Mouse (Mus musculus): ENCODE results near the gene Avpr1b. TPM values are rescaled to one million over a fixed set of nuclear protein-coding genes. Genes with fewer than 3 reads are reported as not detected.
"Not testable (repeated sequence)": the region's sequence is repeated elsewhere in the genome, so short reads cannot be mapped to it uniquely, and the experiment has no call there.

The Avpr1b gene
- polyA plus RNA-seq, 1 experiment from 2014 or later: not detected

DNA sequence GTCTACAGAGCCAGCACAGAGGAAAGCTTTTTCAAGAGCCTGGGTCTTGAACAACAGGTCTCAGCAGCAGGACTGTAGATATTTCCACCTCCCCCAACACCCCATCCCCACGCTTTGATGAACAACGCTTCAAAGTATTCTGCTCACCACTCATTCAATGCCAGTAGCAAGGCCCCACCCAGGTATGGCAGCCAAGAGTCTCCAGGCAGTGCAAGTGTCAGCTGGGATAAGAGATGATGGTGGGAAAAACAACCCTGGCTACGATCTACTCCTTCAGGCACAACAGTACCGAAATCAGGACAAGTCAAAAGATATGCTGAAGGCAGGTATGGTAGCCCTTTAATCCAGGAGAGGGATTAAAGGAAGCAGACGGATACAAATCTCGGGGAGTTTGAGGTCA lies 27.2 kb downstream of the Avpr1b start:
- ATAC-seq (ENCODE audit: low FRiP score, low TSS enrichment) (no peak), DNase-seq (no peak)
- 86% methylated on average over 6 of the region's 6 CpGs for WGBS
- no peak overlapping the region for H3K4me2 ChIP-seq (ENCODE audit: low read length)
- H3K9me3 ChIP-seq (ENCODE audit: control insufficient read depth, low read length): no peaks in the 10 kb centered on the region
- no peak overlapping the region for H3K9ac ChIP-seq (replicated peaks; ENCODE audit: low read length)
- H3K4me3 ChIP-seq (replicated peaks; ENCODE audit: low read depth, low read length): no peak overlapping the region
- H3K27me3 ChIP-seq (ENCODE audit: control insufficient read depth, insufficient read depth, low read length): no peaks in the 10 kb centered on the region
- no peak overlapping the region for H3K27ac ChIP-seq (replicated peaks; ENCODE audit: low read depth, low read length)
- peaks cover 4% of the 10 kb centered on the region; the same call in 1 of the 2 replicates for H3K4me1 ChIP-seq (ENCODE audit: control insufficient read depth, insufficient read depth, low read length)
- no peaks in the 10 kb centered on the region for H3K36me3 ChIP-seq (ENCODE audit: control insufficient read depth, insufficient read depth, low read length)

DNA sequence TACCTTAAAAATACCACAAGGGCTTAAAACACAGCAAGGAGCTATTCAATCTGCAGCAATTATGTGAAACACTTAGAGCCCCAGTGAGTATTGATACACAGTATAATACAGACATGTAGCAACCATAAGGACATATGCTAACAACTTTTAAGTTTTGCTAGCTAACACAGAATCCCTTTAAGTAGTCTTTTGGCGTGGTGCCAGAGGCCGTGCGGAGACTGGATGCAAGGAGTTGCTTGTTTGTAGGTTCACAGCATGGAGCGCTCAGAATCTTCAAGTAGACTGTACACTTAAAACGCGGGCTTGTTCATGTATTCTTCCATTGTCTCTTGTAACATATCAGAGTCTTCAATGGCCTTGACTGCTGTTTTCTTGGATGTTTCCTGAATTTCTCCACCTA lies 33.2 kb downstream of the Avpr1b start:
- H3K27me3 ChIP-seq (ENCODE audit: control insufficient read depth, insufficient read depth, low read length); H3K4me2 ChIP-seq (ENCODE audit: low read length); H3K4me3 ChIP-seq (replicated peaks; ENCODE audit: low read depth, low read length); H3K9me3 ChIP-seq (ENCODE audit: control insufficient read depth, low read length); H3K4me1 ChIP-seq (ENCODE audit: control insufficient read depth, insufficient read depth, low read length); H3K36me3 ChIP-seq (ENCODE audit: control insufficient read depth, insufficient read depth, low read length); ATAC-seq (ENCODE audit: low FRiP score, low TSS enrichment); H3K9ac ChIP-seq (replicated peaks; ENCODE audit: low read length); H3K27ac ChIP-seq (replicated peaks; ENCODE audit: low read depth, low read length): not testable (repeated sequence)
- WGBS: 64% methylated on average over 6 of the region's 6 CpGs
- peak; percentile 63 for DNase-seq

DNA sequence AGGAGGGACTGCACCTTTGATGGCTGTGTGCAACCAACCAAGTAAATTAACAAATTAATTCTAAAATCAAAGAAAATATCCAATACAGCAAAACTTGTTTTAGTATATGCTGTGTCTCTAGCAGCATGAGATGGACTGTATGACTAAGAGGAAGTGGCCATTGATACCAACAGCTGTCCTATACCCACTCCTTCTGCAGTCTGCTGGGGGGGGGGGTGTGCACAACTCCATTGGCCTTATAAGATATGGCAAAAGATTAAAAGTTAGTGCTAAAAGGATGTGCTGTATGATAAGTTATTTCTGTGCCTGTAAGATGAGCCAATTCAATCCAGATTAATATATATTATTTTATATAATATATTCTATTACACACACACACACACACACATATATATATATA lies 35.5 kb downstream of the Avpr1b start:
- no peak overlapping the region for H3K9ac ChIP-seq (replicated peaks; ENCODE audit: low read length)
- H3K4me3 ChIP-seq (replicated peaks; ENCODE audit: low read depth, low read length): no peak overlapping the region
- no peak overlapping the region for H3K4me2 ChIP-seq (ENCODE audit: low read length)
- no peak for DNase-seq
- no peak for ATAC-seq (ENCODE audit: low FRiP score, low TSS enrichment)
- H3K4me1 ChIP-seq (ENCODE audit: control insufficient read depth, insufficient read depth, low read length): no peaks in the 10 kb centered on the region
- H3K27ac ChIP-seq (replicated peaks; ENCODE audit: low read depth, low read length): no peak overlapping the region
- H3K9me3 ChIP-seq (ENCODE audit: control insufficient read depth, low read length): no peaks in the 10 kb centered on the region
- no peaks in the 10 kb centered on the region for H3K36me3 ChIP-seq (ENCODE audit: control insufficient read depth, insufficient read depth, low read length)
- no peaks in the 10 kb centered on the region for H3K27me3 ChIP-seq (ENCODE audit: control insufficient read depth, insufficient read depth, low read length)

DNA sequence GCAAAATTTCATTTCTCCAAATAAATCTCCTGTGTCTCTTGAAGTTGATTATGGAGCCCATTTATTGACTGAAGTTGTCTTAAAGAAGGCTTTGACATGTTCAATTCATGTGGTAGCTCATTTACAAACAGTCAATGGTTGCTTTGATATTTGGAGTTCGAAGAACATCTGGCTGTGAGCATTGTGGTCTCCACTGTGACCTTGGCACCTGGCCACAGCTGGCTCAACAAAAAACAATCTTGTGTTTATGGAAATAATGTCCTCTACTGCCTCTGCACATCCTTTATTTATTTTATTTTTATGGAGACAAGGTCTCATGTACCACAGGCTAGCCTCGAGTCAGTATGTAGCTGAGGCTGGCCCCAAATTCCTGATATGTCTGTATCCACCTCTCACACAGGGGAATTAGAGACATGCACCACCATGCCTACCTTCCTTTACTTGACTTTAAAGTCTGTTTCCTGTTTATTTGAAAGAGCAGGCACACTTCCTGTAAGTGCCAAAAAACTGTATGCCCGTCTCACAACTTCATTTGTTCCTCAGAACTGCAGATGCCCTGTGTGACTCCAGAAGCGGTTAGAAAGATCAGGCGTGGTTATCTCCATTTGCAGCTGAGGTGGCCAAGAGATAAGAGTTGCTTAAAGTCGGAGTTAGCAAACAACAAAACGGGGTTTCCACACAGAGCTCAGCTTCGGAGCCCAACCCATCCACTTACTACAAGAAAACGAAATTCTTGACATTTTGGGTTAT lies 38.9 kb downstream of the Avpr1b start, which contains the start of gene Ctse:
Ctse (plus strand) TSS at position 516 of the 750 bp plus-strand sequence.
- ATAC-seq (ENCODE audit: low FRiP score, low TSS enrichment) (no peak), DNase-seq (no peak)
- no peaks in the 10 kb centered on the region for H3K27me3 ChIP-seq (ENCODE audit: control insufficient read depth, insufficient read depth, low read length)
- no peaks in the 10 kb centered on the region for H3K36me3 ChIP-seq (ENCODE audit: control insufficient read depth, insufficient read depth, low read length)
- H3K27ac ChIP-seq (replicated peaks; ENCODE audit: low read depth, low read length): no peak within 1 kb of the TSS
- no peaks in the 10 kb centered on the region for H3K9me3 ChIP-seq (ENCODE audit: control insufficient read depth, low read length)
- no peak within 1 kb of the TSS for H3K4me3 ChIP-seq (replicated peaks; ENCODE audit: low read depth, low read length)
- no peaks in the 10 kb centered on the region for H3K4me1 ChIP-seq (ENCODE audit: control insufficient read depth, insufficient read depth, low read length)
- no peak within 1 kb of the TSS for H3K9ac ChIP-seq (replicated peaks; ENCODE audit: low read length)
- WGBS: 86% methylated on average over 9 of the region's 9 CpGs
- H3K4me2 ChIP-seq (ENCODE audit: low read length): no peak within 1 kb of the TSS

DNA sequence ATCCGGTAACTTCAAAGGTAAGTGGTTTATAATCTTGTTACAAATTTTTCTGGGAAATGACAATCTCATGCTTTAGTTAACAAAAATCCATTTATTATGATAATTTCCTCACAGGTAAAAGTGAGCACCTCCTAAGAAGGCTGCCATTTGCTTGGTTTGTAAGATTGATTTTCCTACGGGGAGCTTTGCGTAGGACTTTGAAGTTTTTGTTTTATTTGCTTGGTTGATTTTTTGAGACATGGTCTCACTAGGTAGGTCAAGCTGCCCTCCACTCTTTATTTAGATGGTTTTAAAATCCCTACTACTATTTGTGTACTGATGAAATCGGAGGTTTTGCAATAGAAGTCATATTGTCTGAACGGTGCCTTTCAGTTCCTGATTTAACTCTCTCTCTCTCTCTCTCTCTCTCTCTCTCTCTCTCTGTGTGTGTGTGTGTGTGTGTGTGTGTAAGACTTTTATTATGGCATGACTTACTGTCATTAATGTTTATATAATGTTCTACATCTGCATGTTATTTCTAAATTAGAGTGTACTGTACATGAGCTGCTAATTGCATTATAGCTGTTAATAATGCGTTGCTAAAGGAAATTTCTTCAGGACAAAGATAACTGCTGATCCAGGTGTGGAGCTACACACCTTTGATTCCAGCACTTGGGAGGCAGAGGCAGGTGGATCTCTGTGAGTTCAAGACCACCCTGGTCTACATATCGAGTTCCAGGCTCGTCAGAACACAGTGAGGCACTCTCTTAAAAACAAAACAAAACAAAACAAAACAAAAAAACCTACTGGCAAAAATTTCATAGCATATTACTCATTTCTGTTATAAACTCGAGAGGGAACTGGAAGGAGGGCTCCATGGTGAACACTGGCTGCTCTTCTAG lies 39.7 kb downstream of the Avpr1b start:
- Histone ChIP-seq H3K9me3 (ENCODE audit: control insufficient read depth, low read length) (no peaks in the 10 kb centered on the region), H3K4me1 (ENCODE audit: control insufficient read depth, insufficient read depth, low read length) (no peaks in the 10 kb centered on the region), H3K4me2 (ENCODE audit: low read length) (no peak overlapping the region), H3K27ac (replicated peaks; ENCODE audit: low read depth, low read length) (no peak overlapping the region), H3K27me3 (ENCODE audit: control insufficient read depth, insufficient read depth, low read length) (no peaks in the 10 kb centered on the region), H3K4me3 (replicated peaks; ENCODE audit: low read depth, low read length) (no peak overlapping the region), H3K36me3 (ENCODE audit: control insufficient read depth, insufficient read depth, low read length) (no peaks in the 10 kb centered on the region), H3K9ac (replicated peaks; ENCODE audit: low read length) (no peak overlapping the region)
- ATAC-seq (ENCODE audit: low FRiP score, low TSS enrichment) (no peak), DNase-seq (no peak)
- WGBS: 90% methylated on average over 9 of the region's 9 CpGs

DNA sequence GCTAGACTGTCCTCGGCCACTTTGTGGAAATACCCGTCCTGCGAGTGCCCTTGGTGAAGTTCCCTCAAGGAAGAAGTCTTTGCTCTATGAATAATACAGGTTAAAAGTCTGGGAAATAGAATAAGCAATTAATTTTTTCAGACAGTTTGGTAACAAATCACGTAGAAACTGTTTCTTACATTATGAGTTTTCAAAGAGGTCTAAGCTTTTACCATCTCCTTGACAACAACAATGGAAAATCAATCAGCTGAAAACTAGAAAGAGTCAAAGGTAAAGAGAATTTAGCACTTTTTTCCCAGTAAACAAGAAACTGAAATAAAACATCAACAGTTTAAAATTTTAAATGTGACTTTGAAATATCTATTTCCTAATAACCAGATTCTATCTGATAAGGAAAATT lies 41.0 kb downstream of the Avpr1b start:
- WGBS: 84% methylated on average over 4 of the region's 4 CpGs
- DNase-seq (no peak), ATAC-seq (ENCODE audit: low FRiP score, low TSS enrichment) (no peak)
- Histone ChIP-seq H3K9ac (replicated peaks; ENCODE audit: low read length) (no peak overlapping the region), H3K4me3 (replicated peaks; ENCODE audit: low read depth, low read length) (no peak overlapping the region), H3K36me3 (ENCODE audit: control insufficient read depth, insufficient read depth, low read length) (no peaks in the 10 kb centered on the region), H3K9me3 (ENCODE audit: control insufficient read depth, low read length) (no peaks in the 10 kb centered on the region), H3K4me2 (ENCODE audit: low read length) (no peak overlapping the region), H3K27me3 (ENCODE audit: control insufficient read depth, insufficient read depth, low read length) (no peaks in the 10 kb centered on the region), H3K27ac (replicated peaks; ENCODE audit: low read depth, low read length) (no peak overlapping the region), H3K4me1 (ENCODE audit: control insufficient read depth, insufficient read depth, low read length) (no peaks in the 10 kb centered on the region)

DNA sequence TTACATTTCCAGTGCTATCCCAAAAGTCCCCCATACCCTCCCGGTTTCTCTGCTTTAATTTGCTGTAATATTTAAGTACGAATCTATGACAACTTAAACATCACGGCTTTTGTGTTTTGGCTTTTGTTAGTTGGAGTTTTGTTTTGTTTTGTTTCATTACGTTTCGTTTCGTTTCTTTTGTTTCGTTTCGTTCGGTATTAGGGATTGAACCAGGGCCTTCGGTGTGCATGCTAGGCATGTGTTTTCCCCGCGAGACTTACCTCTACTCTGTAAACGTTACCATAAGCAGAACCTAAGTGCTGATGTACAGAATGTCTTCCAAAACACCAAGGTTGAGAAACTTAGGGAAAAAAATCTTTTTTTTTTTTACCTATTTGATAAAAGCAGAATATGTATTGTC lies 42.5 kb downstream of the Avpr1b start:
- WGBS: 93% methylated on average over 13 of the region's 13 CpGs
- Histone ChIP-seq H3K9me3 (ENCODE audit: control insufficient read depth, low read length) (no peaks in the 10 kb centered on the region), H3K4me2 (ENCODE audit: low read length) (no peak overlapping the region), H3K4me3 (replicated peaks; ENCODE audit: low read depth, low read length) (no peak overlapping the region), H3K27ac (replicated peaks; ENCODE audit: low read depth, low read length) (no peak overlapping the region), H3K9ac (replicated peaks; ENCODE audit: low read length) (no peak overlapping the region), H3K36me3 (ENCODE audit: control insufficient read depth, insufficient read depth, low read length) (no peaks in the 10 kb centered on the region), H3K27me3 (ENCODE audit: control insufficient read depth, insufficient read depth, low read length) (no peaks in the 10 kb centered on the region), H3K4me1 (ENCODE audit: control insufficient read depth, insufficient read depth, low read length) (no peaks in the 10 kb centered on the region)
- no peak for DNase-seq
- ATAC-seq (ENCODE audit: low FRiP score, low TSS enrichment): no peak

DNA sequence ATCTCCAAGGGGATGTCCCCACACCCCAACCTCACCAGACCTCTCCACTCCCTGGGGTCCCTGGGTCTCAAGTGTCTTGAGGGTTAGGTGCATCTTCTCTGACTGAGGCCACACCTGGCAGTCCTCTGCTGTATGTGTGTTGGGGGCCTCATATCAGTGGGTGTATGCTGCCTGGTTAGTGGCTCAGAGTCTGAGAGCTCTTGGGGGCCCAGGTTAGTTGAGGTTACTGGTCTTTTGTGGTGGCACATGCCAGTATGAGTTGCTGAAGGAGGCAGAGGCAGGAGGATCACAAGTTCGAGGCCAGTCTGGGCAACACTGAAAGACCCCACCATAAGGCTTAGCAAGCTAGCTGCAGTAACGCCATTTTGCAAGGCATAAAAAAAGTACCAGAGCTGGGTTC lies 43.2 kb downstream of the Avpr1b start:
- no peak overlapping the region for H3K9ac ChIP-seq (replicated peaks; ENCODE audit: low read length)
- no peaks in the 10 kb centered on the region for H3K36me3 ChIP-seq (ENCODE audit: control insufficient read depth, insufficient read depth, low read length)
- 93% methylated on average over 2 of the region's 2 CpGs for WGBS
- no peak overlapping the region for H3K4me2 ChIP-seq (ENCODE audit: low read length)
- DNase-seq (no peak), ATAC-seq (ENCODE audit: low FRiP score, low TSS enrichment) (no peak)
- no peak overlapping the region for H3K27ac ChIP-seq (replicated peaks; ENCODE audit: low read depth, low read length)
- no peaks in the 10 kb centered on the region for H3K9me3 ChIP-seq (ENCODE audit: control insufficient read depth, low read length)
- no peaks in the 10 kb centered on the region for H3K4me1 ChIP-seq (ENCODE audit: control insufficient read depth, insufficient read depth, low read length)
- H3K27me3 ChIP-seq (ENCODE audit: control insufficient read depth, insufficient read depth, low read length): no peaks in the 10 kb centered on the region
- no peak overlapping the region for H3K4me3 ChIP-seq (replicated peaks; ENCODE audit: low read depth, low read length)
